Mouse (Mus musculus) cerebellum, postnatal 36 days (tissue): ENCODE measurements around the gene Ubn1.

Experiments
- DNase-seq, 2 experiments: peaks; one replicate each; pipeline ENCODE4 v3.0.0; 2021 to 2022; ENCODE audit warnings: mixed read lengths in 2 of 2

The Ubn1 gene

DNA sequence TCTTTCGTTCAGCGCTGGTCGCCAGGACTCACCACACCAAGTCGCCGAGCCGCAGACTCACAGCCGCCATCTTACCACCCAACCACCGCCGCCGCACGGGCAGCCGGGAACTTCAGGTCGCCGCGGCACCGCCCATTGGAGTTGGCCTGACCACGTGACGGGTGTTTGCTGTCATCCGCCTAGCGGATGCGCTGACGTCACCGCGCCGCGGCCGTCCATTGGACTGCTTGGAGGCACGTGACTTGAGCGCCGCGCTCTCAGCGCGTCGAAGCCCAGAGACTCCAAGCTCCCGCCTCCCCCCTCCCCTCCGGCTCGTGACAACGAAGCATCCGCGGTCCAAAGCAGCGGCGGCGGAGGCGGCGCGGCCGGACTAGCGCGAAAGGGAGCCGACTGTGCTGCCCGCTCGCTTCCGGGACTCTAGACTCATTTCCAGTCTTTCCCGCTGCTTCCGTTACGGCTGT is at the start of gene Ubn1, which contains the start of gene Glyr1:
Gene Ubn1 (plus strand): TSS at position 284 of the 461 bp plus-strand sequence.
Gene Glyr1 (minus strand): TSS at position 90 of the 461 bp plus-strand sequence.
- peak; percentile 99 to 100 for DNase-seq

DNA sequence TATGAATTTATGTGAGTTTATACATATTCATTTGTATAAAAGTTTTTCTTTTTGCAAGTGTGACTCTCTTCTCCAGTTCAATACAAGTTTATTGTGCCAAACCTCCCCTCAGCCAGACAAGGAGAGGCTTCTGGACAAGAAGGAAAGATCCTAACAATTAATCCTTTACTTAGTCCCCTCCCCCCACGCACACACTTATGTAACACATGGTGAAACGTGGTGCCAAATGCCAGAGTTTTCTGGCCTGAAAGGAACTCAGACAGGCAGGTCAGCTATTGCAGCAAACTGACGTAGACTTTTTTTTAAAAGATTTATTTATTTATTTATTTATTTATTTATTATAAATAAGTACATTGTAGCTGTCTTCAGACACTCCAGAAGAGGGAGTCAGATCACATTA is 49.2 kb upstream of the Ubn1 start:
- DNase-seq = no peak

DNA sequence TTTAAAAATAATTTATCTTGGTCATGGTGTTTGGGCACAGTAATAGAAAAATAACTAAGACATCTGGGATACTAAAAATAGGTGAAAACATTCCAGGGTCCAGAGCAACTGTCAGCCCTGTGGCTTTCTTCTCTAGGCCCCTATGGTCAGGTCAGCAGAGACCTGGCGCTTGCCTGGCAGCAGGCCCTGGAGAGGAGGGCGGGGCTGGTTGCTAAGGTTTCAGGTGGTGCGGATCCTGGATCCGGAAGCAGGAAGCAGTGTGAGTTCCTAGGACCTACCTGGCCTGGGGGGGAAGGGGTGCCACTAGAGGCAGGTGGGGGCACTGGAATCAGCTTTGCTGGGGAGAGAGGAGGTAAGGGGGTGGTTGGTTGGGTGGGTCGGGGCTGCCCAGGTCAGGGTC is 42.8 kb upstream of the Ubn1 start, which contains the start of gene Smim22:
Gene Smim22 (plus strand): TSS at position 222 of the 400 bp plus-strand sequence.
- no peak for DNase-seq

DNA sequence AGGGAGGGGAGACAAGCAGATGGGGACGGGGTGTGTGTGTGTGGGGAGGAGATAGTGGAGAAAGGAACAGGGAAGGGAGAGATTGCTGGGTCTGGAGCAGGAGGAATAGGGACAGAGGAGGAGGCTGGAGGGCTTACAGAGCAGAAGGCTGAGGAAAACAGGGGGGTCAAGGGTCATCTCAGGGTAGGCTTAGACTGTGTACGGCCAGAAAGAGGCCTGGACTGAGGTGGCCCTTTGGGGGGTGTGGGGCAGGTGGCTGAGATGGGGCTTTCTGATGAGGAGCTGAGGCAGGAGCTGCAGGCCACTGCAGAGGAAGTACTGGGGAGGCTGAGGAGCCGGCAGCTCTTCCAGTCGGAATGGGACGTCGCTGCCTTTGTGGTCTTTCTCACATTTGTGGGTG is 42.4 kb upstream of the Ubn1 start:
- DNase-seq = no peak

DNA sequence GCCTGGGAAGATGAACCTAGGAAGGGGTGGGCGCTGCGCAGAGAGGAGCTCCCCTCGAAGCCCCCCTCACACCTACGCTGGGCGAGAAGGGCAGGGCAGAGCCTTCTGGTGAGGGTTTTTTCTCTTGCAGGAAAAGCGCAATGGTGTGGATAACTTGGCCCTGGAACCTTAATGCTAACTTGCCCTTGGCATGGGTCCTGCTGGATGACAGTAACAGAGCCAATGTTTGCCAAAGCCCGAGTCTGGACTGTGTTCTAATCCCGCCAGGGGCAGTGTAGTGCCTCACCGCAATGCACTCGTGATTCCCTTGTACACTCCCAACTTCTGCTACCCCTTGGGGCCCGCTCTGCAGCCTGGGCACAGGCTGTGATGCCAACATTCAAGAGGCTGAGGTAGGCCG is 41.8 kb upstream of the Ubn1 start:
- no peak for DNase-seq

DNA sequence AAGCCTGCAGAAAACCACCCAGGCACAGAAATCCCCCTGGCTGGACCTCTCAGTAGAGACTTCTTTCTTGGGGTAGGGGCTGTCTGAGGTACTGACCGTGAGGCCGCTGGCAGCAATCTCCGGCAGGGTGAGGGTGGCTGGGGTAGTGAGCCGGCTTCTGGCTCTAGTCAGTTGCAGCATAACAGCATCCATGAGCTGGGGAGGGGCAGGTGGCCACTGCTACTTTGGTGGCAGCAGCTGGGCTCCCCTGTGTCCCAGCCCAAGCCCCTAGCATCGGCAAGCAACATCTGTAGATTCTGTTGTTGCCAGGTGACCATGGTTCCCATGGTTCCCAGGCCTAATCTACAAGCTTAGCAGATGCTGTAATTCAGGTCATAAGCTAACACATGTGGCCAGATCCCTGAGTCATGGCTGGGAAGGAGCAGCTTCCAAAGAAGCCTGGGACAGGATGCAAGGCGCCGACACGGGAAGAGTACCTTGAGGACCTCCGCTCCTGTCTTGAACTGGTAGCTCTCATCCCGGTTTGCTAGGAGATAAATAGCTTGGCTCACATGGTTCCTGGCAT is 39.4 kb upstream of the Ubn1 start:
- no peak for DNase-seq

DNA sequence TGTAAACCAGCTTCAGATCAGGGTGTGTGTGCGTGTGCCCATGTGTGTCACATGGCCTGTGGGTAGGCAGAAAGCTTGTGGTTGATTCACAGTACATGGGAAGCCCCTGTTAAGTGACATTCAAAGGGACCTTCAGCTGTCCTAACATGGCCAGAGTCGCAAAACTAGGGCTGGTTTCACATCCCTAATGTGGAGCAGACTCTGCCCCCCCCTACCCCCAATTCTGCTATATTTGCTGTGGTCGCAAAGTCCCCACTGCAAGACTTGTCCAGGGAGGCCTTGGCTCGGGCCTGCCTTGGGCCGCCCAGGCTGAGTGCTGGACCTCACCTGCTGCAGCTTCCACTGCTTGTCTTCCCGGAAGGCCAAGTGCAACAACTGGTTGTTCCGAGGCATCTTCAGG is 38.6 kb upstream of the Ubn1 start:
- no peak for DNase-seq

- DNase-seq = peak in 1 of 2 experiments; percentile 29
These were observed 37.5 kb upstream of the Ubn1 start for GRCm38 (mm10) chr16:5012036-5013005.

DNA sequence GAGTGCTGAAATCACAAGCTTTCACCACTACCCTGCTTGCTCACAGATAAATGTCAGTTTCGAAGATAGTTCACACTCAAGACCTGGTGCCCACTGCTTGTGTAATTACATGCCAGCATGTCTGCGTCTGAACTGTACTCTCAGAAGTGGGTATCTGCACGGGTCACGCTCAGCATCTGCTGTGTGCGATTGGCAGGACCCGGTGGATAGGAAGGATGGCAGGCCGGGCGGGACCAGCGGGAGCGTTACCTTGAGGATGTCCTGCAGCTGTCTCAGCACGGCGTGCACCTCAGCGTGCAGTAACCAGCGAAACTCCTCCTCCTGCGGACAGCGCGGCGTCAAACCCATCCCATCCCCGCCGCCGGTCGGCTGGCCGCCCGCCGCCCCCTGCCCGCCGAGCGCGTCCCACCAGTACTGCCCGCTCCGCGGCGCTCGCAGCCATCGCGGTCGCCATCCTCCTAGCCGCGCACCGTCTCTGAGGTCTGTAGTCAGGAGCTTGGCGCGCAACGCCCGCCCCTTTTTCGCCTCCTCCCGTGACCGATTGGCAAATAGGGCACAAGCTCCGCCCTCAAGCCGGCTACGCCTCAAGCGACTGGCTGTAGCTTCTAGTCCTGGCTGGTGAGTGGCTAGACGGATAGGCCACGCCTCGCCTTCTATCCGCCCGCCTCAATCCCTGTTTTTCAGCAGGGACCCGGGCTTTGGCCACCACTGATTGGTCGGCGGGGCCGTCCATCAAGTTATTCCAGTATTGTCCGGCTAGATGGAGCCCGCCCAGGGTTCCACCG is 36.6 kb upstream of the Ubn1 start, which contains the start of gene Rogdi:
Gene Rogdi (minus strand): TSS at position 500 of the 785 bp plus-strand sequence.
- peak; percentile 98 to 99 for DNase-seq

DNA sequence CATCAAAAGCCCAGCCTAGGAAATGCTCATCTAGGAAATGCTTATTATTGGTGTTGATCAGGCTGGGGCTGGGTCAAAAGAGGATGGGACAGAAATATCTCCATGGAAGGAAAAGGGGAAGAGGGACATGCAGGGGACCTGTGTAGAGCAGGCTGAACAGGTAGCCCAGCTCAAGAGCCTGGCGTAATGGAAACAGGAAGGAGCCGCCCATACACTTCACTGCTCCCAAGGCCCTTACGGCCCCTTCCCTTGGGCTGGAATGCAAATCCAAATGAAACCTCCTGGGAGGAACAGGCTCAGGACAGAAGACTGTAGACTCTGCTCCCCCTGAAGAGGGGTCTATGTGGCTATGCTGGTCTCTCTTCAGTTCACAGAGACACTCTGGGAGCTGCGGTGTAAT is 35.3 kb upstream of the Ubn1 start:
- DNase-seq = no peak

GRCm38 (mm10) chr16:5024021-5024420 is 25.8 kb upstream of the Ubn1 start:
- DNase-seq = no peak

DNA sequence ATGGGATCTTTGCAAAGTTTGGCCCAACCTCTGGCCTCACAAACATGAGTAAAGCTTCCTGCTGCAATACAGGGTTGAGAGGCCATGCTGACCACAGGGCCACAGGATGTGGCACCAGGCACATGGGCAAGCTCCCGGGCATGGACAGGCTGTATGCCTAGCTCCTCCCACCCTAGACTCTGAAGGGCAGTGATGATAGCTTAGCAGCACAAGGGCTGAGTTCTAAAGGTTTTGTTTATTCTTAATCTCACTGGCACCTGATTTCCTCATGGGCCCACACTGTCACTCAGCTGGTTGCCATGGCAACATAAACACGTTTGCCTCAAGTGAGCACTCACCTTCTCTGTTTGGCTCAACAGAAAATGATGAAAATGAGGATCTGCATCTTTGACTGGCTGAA is 20.0 kb upstream of the Ubn1 start:
- DNase-seq = no peak

GRCm38 (mm10) chr16:5035591-5035990 is 14.3 kb upstream of the Ubn1 start:
- DNase-seq = no peak

GRCm38 (mm10) chr16:5036649-5037234 is 13.1 kb upstream of the Ubn1 start:
- no peak for DNase-seq

DNA sequence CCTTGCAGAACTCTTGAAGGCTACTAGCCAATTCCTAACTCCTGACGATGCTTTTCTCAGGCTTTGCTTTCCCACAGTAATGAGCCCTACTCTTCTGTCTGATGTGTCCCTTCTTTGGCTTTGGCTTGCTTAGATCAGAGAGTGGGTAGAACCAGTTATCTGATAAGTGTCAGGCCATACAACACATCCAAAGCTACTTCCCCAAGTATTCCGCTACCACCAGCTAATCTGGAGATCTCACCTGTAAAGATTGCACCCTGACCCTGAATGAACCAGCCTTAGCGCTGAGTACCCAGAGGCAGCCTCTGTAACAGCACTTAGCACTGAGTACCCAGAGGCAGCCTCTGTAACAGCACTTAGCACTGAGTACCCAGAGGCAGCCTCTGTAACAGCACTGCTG is 4.5 kb upstream of the Ubn1 start:
- DNase-seq = no peak

DNA sequence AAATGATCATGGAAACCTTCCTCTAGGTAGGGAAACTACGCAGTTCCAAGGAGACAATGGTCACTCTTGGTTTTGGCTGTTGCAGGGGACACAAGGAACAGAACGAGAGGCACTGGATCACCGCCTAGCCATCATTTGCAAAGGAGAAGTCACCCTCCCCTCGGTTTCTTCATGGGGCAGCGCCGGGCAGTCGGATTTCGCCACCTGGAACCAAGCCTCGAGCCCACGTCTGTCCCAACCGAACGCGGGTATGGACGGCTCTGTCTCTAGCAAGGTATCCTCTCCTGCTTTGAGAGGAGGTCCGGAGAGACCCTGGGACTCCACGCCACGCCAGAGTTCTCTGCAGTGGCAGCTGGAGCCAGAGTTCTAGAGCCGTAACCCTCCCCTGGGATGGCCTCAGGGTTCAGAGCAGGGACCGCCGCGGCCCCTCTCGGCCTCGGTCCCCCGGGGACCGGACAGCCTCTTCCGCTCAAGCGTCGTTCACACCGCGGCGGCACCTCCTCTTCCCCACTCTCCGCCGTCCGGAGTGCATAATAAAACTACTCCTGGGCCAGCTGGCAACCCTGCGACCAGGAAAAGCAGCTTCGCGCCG is 579 bp upstream of the Ubn1 start:
- DNase-seq = no peak

- DNase-seq = peak; percentile 77
These were observed 624 bp downstream of the Ubn1 start for GRCm38 (mm10) chr16:5050251-5051110.

DNA sequence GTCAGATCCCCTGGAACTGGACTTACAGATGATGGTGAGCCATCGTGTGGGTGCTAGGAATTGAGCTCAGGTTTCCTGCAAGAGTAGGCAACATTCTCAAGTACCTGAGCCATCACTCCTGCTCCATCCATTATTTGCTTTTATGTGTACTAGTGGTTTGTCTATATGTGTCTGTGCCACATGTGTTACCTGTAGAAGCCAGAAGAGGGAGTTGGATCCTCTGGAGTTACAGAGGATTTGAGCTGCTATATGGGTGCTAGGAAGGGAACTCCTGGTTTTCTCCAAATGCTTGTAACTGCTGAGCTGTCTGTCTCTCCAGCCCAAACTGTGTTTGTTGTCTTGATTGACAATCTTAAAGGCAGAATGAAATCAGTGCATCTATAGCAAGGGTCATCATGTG is 8.3 kb downstream of the Ubn1 start:
- DNase-seq = no peak

GRCm38 (mm10) chr16:5063472-5063871 is 13.6 kb downstream of the Ubn1 start:
- DNase-seq = no peak

DNA sequence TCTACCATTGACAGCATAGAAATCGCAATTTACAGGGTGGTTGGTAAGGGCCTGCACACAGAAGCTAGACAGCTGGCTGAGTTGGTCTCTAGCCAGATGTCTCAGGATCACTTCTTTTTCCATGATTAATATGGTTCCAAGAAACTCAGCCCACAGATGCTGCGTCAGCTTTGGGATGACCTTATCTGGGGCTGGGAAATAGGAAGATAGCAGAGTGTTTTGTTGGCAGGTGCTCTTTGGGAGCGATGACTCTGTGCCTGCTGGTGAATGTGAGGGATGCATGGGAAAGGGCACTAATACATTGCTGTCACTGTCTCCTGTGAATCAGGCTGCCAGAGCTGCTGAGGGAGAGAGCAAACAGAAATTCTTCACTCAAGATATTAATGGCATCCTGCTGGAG is 20.5 kb downstream of the Ubn1 start:
- DNase-seq = peak; percentile 10 to 23

DNA sequence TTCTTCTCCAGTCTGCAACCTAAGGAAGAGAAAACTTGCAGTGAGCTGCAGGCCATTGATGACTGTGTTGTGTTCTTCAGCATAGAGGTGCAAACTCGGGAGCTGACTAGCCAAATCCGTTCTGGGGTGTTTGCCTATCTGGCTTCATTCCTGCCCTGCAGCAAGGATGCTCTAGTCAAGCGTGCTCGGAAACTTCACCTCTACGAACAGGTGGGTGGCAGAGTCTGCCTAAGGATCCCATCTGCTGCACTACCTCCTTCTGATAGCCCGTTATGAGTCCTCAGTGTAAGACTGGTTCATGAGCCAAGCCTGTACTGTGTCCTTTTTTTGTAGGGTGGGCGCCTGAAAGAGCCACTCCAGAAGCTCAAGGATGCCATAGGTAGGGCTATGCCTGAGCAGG is 22.1 kb downstream of the Ubn1 start:
- no peak for DNase-seq
